Mouse (Mus musculus): ENCODE measurements at regions not wholly inside any gene's neighbourhood (a gene's known extent, or its start where the extent isn't known, plus 50 kb on each side); places are given as distances from the start of the nearest gene placed in this dataset.

GRCm38 (mm10) chr2:92756491-92756890 is 157.0 kb downstream of the Chst1 start:
- no peaks in the 10 kb centered on the region for H3K36me3 ChIP-seq
- no peak overlapping the region for H3K4me2 ChIP-seq (replicated peaks)
- no peaks in the 10 kb centered on the region for H3K9me3 ChIP-seq
- H3K9ac ChIP-seq: no peak overlapping the region
- WGBS: 97% methylated on average over 1 of the region's 1 CpGs
- no peak overlapping the region for H3K4me3 ChIP-seq
- no peaks in the 10 kb centered on the region; the same call in 1 of the 2 replicates for H3K27me3 ChIP-seq
- H3K27ac ChIP-seq: no peak overlapping the region
- ATAC-seq (ENCODE audit: low FRiP score, low read depth): no peak
- H3K4me1 ChIP-seq: no peaks in the 10 kb centered on the region

DNA sequence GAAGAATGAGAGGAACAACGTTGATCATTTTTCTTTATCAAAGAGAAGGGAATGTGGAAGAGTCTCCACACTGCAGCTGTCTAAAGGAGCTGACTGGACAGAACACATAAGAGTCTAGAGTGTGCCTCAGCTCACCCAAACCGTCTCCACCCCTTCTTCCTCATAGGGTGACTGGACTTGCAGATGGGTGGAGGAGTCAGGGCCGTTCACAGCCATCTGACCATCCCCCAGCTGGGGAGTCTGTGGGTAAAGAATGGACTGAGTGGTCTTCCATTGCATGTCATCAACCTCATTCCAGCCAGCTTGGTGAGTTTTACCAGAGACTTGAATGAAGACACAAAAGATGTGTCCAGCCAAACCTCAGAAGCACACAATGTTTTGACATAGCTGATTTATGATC is 156.1 kb upstream of the Syt13 start:
- Histone ChIP-seq H3K36me3 (no peaks in the 10 kb centered on the region), H3K27me3 (no peaks in the 10 kb centered on the region; the same call in 1 of the 2 replicates), H3K9ac (no peak overlapping the region), H3K4me3 (no peak overlapping the region), H3K4me1 (no peaks in the 10 kb centered on the region), H3K9me3 (no peaks in the 10 kb centered on the region), H3K4me2 (replicated peaks) (no peak overlapping the region), H3K27ac (no peak overlapping the region)
- WGBS: 61% methylated on average over 3 of the region's 3 CpGs
- no peak for ATAC-seq (ENCODE audit: low FRiP score, low read depth)

GRCm38 (mm10) chr2:92763881-92764635 is 150.8 kb upstream of the Syt13 start:
- H3K27me3 ChIP-seq: no peaks in the 10 kb centered on the region
- H3K4me3 ChIP-seq: no peak overlapping the region
- no peak for ATAC-seq (ENCODE audit: low FRiP score, low read depth)
- no peaks in the 10 kb centered on the region for H3K9me3 ChIP-seq
- WGBS: 86% methylated on average over 1 of the region's 1 CpGs
- no peak overlapping the region for H3K4me2 ChIP-seq (replicated peaks)
- no peaks in the 10 kb centered on the region for H3K36me3 ChIP-seq
- no peaks in the 10 kb centered on the region for H3K4me1 ChIP-seq
- no peak overlapping the region for H3K9ac ChIP-seq
- H3K27ac ChIP-seq: no peak overlapping the region

DNA sequence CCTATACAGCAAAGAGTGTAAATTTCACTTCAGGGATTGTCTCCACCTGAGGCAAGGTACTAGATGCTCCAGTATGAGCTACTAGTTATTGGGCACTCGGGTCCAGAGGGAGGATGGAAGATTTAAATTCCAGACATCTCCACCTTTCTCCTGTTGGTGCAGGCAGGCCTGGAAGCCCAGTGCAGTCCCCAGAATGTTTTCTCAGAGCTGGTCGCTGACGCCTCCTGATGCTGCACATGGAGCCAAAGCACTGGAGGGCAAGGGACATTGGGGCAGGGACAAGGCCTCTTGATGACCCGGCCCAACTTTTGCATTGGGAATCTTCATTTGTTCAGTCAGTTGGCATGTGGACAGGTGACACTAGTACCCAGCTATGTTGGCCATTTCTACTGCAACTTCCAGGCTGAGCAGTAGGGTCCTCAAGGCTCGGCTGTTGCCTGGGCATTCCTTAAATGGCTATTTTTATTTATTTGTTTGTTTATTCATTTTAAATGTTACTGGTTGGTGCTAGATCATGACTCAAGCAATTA is 147.4 kb upstream of the Syt13 start:
- no peaks in the 10 kb centered on the region for H3K27me3 ChIP-seq
- no peak overlapping the region for H3K27ac ChIP-seq
- WGBS: 77% methylated on average over 5 of the region's 5 CpGs
- H3K4me1 ChIP-seq: no peaks in the 10 kb centered on the region
- no peaks in the 10 kb centered on the region for H3K36me3 ChIP-seq
- no peak overlapping the region for H3K9ac ChIP-seq
- no peak for ATAC-seq (ENCODE audit: low FRiP score, low read depth)
- no peak overlapping the region for H3K4me2 ChIP-seq (replicated peaks)
- H3K4me3 ChIP-seq: no peak overlapping the region
- no peaks in the 10 kb centered on the region for H3K9me3 ChIP-seq

- Histone ChIP-seq H3K4me1 (no peaks in the 10 kb centered on the region), H3K4me3 (no peak overlapping the region), H3K36me3 (no peaks in the 10 kb centered on the region), H3K9ac (no peak overlapping the region), H3K27ac (no peak overlapping the region), H3K9me3 (no peaks in the 10 kb centered on the region), H3K4me2 (replicated peaks) (no peak overlapping the region), H3K27me3 (no peaks in the 10 kb centered on the region)
- no peak for ATAC-seq (ENCODE audit: low FRiP score, low read depth)
- WGBS: 65% methylated on average over 2 of the region's 2 CpGs
Observed at GRCm38 (mm10) chr2:92768088-92768487, 146.8 kb upstream of the Syt13 start.

- WGBS: 37% methylated on average over 3 of the region's 3 CpGs
- H3K27ac ChIP-seq: no peak overlapping the region
- no peaks in the 10 kb centered on the region for H3K9me3 ChIP-seq
- ATAC-seq (ENCODE audit: low FRiP score, low read depth): no peak
- H3K36me3 ChIP-seq: no peaks in the 10 kb centered on the region
- no peaks in the 10 kb centered on the region for H3K27me3 ChIP-seq
- no peaks in the 10 kb centered on the region for H3K4me1 ChIP-seq
- no peak overlapping the region for H3K4me3 ChIP-seq
- H3K4me2 ChIP-seq (replicated peaks): no peak overlapping the region
- no peak overlapping the region for H3K9ac ChIP-seq
Observed at GRCm38 (mm10) chr2:92769061-92769460, 145.8 kb upstream of the Syt13 start.

DNA sequence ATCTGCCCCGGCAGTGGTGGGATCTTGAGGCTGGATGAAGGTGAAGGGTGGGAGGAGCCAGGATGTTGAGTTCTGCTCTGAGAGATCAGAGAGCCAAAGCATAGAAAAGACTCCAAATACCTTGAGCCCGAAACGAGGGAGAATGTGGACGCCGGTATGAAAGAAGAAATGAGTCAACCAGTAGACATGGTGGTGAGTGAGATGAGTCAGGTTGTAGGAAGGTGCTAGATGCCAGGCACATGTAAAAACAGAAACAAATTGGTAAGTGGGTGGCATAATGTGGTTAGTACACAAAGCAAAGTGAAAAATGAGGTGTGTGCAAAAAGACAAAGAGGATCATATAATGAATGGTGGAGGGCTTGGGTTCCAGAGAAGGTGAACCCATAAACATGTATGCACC is 144.8 kb upstream of the Syt13 start:
- Histone ChIP-seq H3K27ac (no peak overlapping the region), H3K9me3 (no peaks in the 10 kb centered on the region), H3K36me3 (no peaks in the 10 kb centered on the region), H3K27me3 (no peaks in the 10 kb centered on the region), H3K4me3 (no peak overlapping the region), H3K4me1 (no peaks in the 10 kb centered on the region), H3K4me2 (replicated peaks) (no peak overlapping the region), H3K9ac (no peak overlapping the region)
- ATAC-seq (ENCODE audit: low FRiP score, low read depth): no peak
- WGBS: 74% methylated on average over 5 of the region's 5 CpGs

DNA sequence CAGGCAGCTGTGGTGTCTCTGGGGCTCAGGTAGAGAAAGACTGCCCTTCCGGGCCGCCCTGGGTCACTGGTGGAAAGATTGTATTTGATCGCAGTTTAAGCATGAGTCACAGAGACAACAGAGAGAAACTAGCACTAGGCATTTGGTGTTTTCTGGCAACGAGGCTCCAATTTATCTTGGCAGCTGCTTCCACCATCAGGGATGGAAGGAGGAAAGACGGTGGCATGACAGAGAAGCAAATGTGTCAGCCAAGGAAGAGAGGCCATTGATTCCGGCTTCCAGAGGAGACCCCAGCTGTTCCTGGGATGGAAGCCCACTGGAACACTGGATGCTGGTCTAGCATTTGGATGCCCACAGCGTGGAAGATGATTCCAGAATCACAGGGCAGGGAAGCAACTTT is 142.3 kb upstream of the Syt13 start:
- Histone ChIP-seq H3K4me2 (replicated peaks) (no peak overlapping the region), H3K9me3 (no peaks in the 10 kb centered on the region), H3K4me3 (no peak overlapping the region), H3K36me3 (no peaks in the 10 kb centered on the region), H3K9ac (no peak overlapping the region), H3K4me1 (no peaks in the 10 kb centered on the region), H3K27ac (no peak overlapping the region), H3K27me3 (no peaks in the 10 kb centered on the region)
- WGBS: 74% methylated on average over 7 of the region's 7 CpGs
- no peak for ATAC-seq (ENCODE audit: low FRiP score, low read depth)

- no peak for ATAC-seq (ENCODE audit: low FRiP score, low read depth)
- H3K9ac ChIP-seq: no peak overlapping the region
- 93% methylated on average over 2 of the region's 2 CpGs for WGBS
Observed at GRCm38 (mm10) chr2:92776497-92776896, 138.4 kb upstream of the Syt13 start.

DNA sequence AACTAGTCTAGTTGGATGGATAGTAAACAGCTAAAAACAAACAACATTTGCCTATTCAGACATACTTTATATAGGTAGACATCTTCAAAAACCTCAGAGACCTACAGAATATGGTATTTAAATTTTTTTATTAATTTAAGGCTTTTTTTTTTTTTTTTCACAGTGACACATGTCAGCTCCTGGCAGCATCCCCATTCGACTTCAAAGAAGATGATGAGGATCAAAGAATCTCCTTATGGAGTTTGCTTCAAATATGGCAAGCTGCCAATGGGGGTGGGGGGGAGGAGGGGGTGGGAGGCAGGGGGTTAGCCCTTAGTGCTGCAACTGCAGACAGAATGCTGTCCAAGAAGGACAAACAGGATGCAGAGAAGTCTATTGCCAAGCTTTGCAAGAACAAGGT is 135.8 kb upstream of the Syt13 start:
- H3K27ac ChIP-seq: no peak overlapping the region
- H3K36me3 ChIP-seq: no peaks in the 10 kb centered on the region
- H3K4me1 ChIP-seq: no peaks in the 10 kb centered on the region
- ATAC-seq (ENCODE audit: low FRiP score, low read depth): no peak
- peaks cover 6% of the 10 kb centered on the region; the same call in 1 of the 2 replicates for H3K27me3 ChIP-seq
- H3K9me3 ChIP-seq: no peaks in the 10 kb centered on the region
- no peak overlapping the region for H3K4me3 ChIP-seq
- H3K4me2 ChIP-seq (replicated peaks): no peak overlapping the region
- WGBS: 52% methylated on average over 1 of the region's 1 CpGs
- no peak overlapping the region for H3K9ac ChIP-seq

More at GRCm38 (mm10) chr2:92776497-92776896, 138.4 kb upstream of the Syt13 start:
- Histone ChIP-seq H3K27ac (no peak overlapping the region), H3K27me3 (peaks cover 4% of the 10 kb centered on the region; the same call in 1 of the 2 replicates), H3K9me3 (no peaks in the 10 kb centered on the region), H3K4me2 (replicated peaks) (no peak overlapping the region), H3K4me3 (no peak overlapping the region), H3K36me3 (no peaks in the 10 kb centered on the region), H3K4me1 (no peaks in the 10 kb centered on the region)

GRCm38 (mm10) chr2:92780021-92780420 is 134.9 kb upstream of the Syt13 start:
- WGBS: 89% methylated on average over 1 of the region's 1 CpGs
- Histone ChIP-seq H3K27ac (no peak overlapping the region), H3K9me3 (no peaks in the 10 kb centered on the region), H3K4me1 (peaks cover 4% of the 10 kb centered on the region), H3K4me3 (no peak overlapping the region), H3K36me3 (no peaks in the 10 kb centered on the region), H3K27me3 (peaks cover 6% of the 10 kb centered on the region; the same call in 1 of the 2 replicates), H3K4me2 (replicated peaks) (no peak overlapping the region), H3K9ac (no peak overlapping the region)
- ATAC-seq (ENCODE audit: low FRiP score, low read depth): no peak

DNA sequence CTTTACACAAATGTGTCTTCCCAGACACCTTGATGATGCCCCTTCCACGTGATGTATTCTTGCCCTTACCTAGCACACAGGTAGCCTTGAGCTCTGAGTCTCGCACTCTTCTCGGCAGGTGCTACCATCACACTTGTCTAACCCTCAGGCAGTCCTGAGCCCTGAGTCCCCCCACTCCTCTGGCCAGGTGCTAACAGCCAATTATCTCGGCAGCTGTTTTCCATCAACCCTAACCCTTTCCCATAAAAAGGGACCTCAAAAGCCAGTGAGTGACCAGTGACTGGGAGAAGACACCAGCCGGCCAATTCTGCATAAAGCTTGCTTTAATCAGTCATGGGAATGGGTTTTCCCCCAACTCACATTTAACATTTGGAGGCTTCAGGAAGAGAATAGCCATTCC is 133.4 kb upstream of the Syt13 start:
- peaks cover 4% of the 10 kb centered on the region for H3K4me1 ChIP-seq
- H3K9ac ChIP-seq: no peak overlapping the region
- no peak for ATAC-seq (ENCODE audit: low FRiP score, low read depth)
- no peak overlapping the region for H3K4me3 ChIP-seq
- no peak overlapping the region for H3K27ac ChIP-seq
- H3K4me2 ChIP-seq (replicated peaks): no peak overlapping the region
- peaks cover 6% of the 10 kb centered on the region; the same call in 1 of the 2 replicates for H3K27me3 ChIP-seq
- WGBS: 31% methylated on average over 5 of the region's 5 CpGs
- no peaks in the 10 kb centered on the region for H3K9me3 ChIP-seq
- no peaks in the 10 kb centered on the region for H3K36me3 ChIP-seq

GRCm38 (mm10) chr2:92782621-92783020 is 132.3 kb upstream of the Syt13 start:
- Histone ChIP-seq H3K27ac (no peak overlapping the region), H3K9me3 (no peaks in the 10 kb centered on the region), H3K4me2 (replicated peaks) (no peak overlapping the region), H3K4me1 (peaks cover 4% of the 10 kb centered on the region), H3K9ac (no peak overlapping the region), H3K27me3 (peaks cover 6% of the 10 kb centered on the region; the same call in 1 of the 2 replicates), H3K4me3 (no peak overlapping the region), H3K36me3 (no peaks in the 10 kb centered on the region)
- WGBS: 28% methylated on average over 4 of the region's 4 CpGs
- ATAC-seq (ENCODE audit: low FRiP score, low read depth): no peak

All from limb, embryonic 13.5 days (tissue).